20 mouse cellular contexts compared by ENCODE assay signal in genomic region chr3:127864242-127864641, GRCm38 (mm10). TPM values are rescaled to one million over a fixed set of nuclear protein-coding genes. Genes with fewer than 3 reads are reported as not detected.
DNase-seq lines count a peak whose midpoint lies in the region; ATAC-seq and TF ChIP-seq lines count a peak whose summit lies in the region.
"Had no signal": no experiment of that assay in that cellular context is flagged by ENCODE, and none has a peak within 500 bp of the region (broad histone marks: within the 10 kb centered on the region; RNA-seq: fewer than 3 reads in every experiment).

No protein-coding gene starts in this region.

- ATAC-seq in frontal cortex, adult (ENCODE audit: low TSS enrichment), result peak; percentile 82
- no peak for ATAC-seq in kidney, embryonic 16.5 days (ENCODE audit: low FRiP score, low TSS enrichment)
- no peak for ATAC-seq in midbrain, postnatal 0 days (ENCODE audit: low FRiP score)
- no peak for ATAC-seq in midbrain, embryonic 13.5 days
- no peak for ATAC-seq in monocyte, adult 5-6 weeks (replicated peaks; ENCODE audit: insufficient number of reproducible peaks, low FRiP score, low TSS enrichment, poor library complexity, severe bottlenecking)
- ATAC-seq: midbrain, embryonic 16.5 days had no signal

- no peak for DNase-seq in frontal cortex, postnatal 25 days (ENCODE audit: low spot score in 2 of 2)
- no peak for DNase-seq in kidney, adult 18-20 months
- peak; percentile 36 for DNase-seq in midbrain, postnatal 0 days (ENCODE audit: low spot score)
- DNase-seq in left cerebral cortex, adult 9 months (ENCODE audit: low spot score in 2 of 2), result no peak
- DNase-seq: cerebellum, adult 11 months; cerebellum, postnatal 25 days; kidney, adult 9 months; layer of hippocampus, adult 9-11 months; liver; lung, postnatal 4 days; right cerebral cortex, postnatal 14 days; thymus, postnatal 14 days had no signal

- peak; percentile 38 for TF ChIP-seq CTCF in midbrain, postnatal 0 days (IDR thresholded peaks at IDR 0.05)

- 0 out of 2 replicates have a peak, but pooled peaks cover 1% of the 10 kb centered on the region for H3K9me3 ChIP-seq in kidney, embryonic 16.5 days (ENCODE audit: low read length)
- no peaks in the 10 kb centered on the region for H3K9me3 ChIP-seq in midbrain, postnatal 0 days (ENCODE audit: low read length)
- no peaks in the 10 kb centered on the region for H3K9me3 ChIP-seq in midbrain, embryonic 13.5 days
- H3K9me3 ChIP-seq: heart, embryonic 15.5 days; neural tube, embryonic 12.5 days had no signal

- 0 out of 2 replicates have a peak overlapping the region, but pooled peaks have one; percentile 25 for H3K27ac ChIP-seq in kidney, embryonic 16.5 days (ENCODE audit: low read length)
- no peak overlapping the region for H3K27ac ChIP-seq in midbrain, postnatal 0 days (ENCODE audit: low read depth, low read length)
- no peak overlapping the region for H3K27ac ChIP-seq in midbrain, embryonic 13.5 days
- H3K27ac ChIP-seq: heart, embryonic 15.5 days; hindbrain, embryonic 14.5 days; neural tube, embryonic 12.5 days had no signal

- H3K27me3 ChIP-seq in kidney, embryonic 16.5 days (ENCODE audit: insufficient read depth, low read length), result no peaks in the 10 kb centered on the region
- no peaks in the 10 kb centered on the region for H3K27me3 ChIP-seq in midbrain, postnatal 0 days (ENCODE audit: insufficient read depth, low read length)
- H3K27me3 ChIP-seq in midbrain, embryonic 13.5 days, result no peaks in the 10 kb centered on the region
- H3K27me3 ChIP-seq: heart, embryonic 15.5 days; neural tube, embryonic 12.5 days had no signal

- no peaks in the 10 kb centered on the region for H3K36me3 ChIP-seq in kidney, embryonic 16.5 days (ENCODE audit: insufficient read depth, low read length)
- no peaks in the 10 kb centered on the region for H3K36me3 ChIP-seq in midbrain, postnatal 0 days (ENCODE audit: insufficient read depth, low read length)
- no peaks in the 10 kb centered on the region for H3K36me3 ChIP-seq in midbrain, embryonic 13.5 days
- H3K36me3 ChIP-seq: heart, embryonic 15.5 days; neural tube, embryonic 12.5 days had no signal

- 24% methylated on average over 2 of the region's 2 CpGs for WGBS in kidney, embryonic 16.5 days
- 42% methylated on average over 2 of the region's 2 CpGs for WGBS in midbrain, postnatal 0 days
- 50% methylated on average over 2 of the region's 2 CpGs for WGBS in midbrain, embryonic 13.5 days

- no peak overlapping the region for H3K9ac ChIP-seq in kidney, embryonic 16.5 days (replicated peaks; ENCODE audit: low read length)
- H3K9ac ChIP-seq in midbrain, postnatal 0 days (replicated peaks; ENCODE audit: low read length, poor library complexity, severe bottlenecking), result no peak overlapping the region
- H3K9ac ChIP-seq in midbrain, embryonic 13.5 days (replicated peaks), result no peak overlapping the region
- H3K9ac ChIP-seq: heart, embryonic 15.5 days; hindbrain, embryonic 14.5 days; neural tube, embryonic 12.5 days had no signal

- no peak overlapping the region for H3K4me2 ChIP-seq in kidney, embryonic 16.5 days (replicated peaks; ENCODE audit: low read depth, low read length)
- H3K4me2 ChIP-seq in midbrain, postnatal 0 days (ENCODE audit: low read depth, low read length, poor library complexity, severe bottlenecking), result no peak overlapping the region
- no peak overlapping the region for H3K4me2 ChIP-seq in midbrain, embryonic 13.5 days (replicated peaks)
- H3K4me2 ChIP-seq: heart, embryonic 15.5 days; hindbrain, embryonic 14.5 days; neural tube, embryonic 12.5 days had no signal

- no peaks in the 10 kb centered on the region for H3K4me1 ChIP-seq in kidney, embryonic 16.5 days (ENCODE audit: insufficient read depth, low read length)
- H3K4me1 ChIP-seq in midbrain, postnatal 0 days (ENCODE audit: insufficient read depth, low read length), result no peaks in the 10 kb centered on the region
- H3K4me1 ChIP-seq in midbrain, embryonic 13.5 days (replicated peaks), result peaks cover 13% of the 10 kb centered on the region

- no peak overlapping the region for H3K4me3 ChIP-seq in kidney, embryonic 16.5 days (ENCODE audit: low read length)
- H3K4me3 ChIP-seq in midbrain, postnatal 0 days (ENCODE audit: low read depth, low read length), result no peak overlapping the region
- H3K4me3 ChIP-seq in midbrain, embryonic 13.5 days (replicated peaks), result no peak overlapping the region
- H3K4me3 ChIP-seq: heart, embryonic 15.5 days; neural tube, embryonic 12.5 days had no signal

RNA-seq across cellular contexts. Expression of gene Ap1ar, which starts 26.9 kb away (rescaled TPM):
- 49.3 and 50.9 TPM in 2 replicates for polyA plus RNA-seq in kidney, embryonic 16.5 days (2015; fragmentation: Nextera tagmentation; extraction: Ambion mirVana)
- total RNA-seq in midbrain, postnatal 0 days (2014; rRNA removed), result 111 and 119 TPM in 2 replicates
- 71.2 and 78.6 TPM in 2 replicates for polyA plus RNA-seq in midbrain, postnatal 0 days (2015; fragmentation: Nextera tagmentation; extraction: Ambion mirVana)
- 70.8 and 75.9 TPM in 2 replicates for polyA plus RNA-seq in midbrain, embryonic 13.5 days (2015; fragmentation: Nextera tagmentation; extraction: Ambion mirVana)
- total RNA-seq in monocyte, adult 5-6 weeks (2017), result 41.8 to 59.6 TPM (median 48.1 TPM) in 3 replicates

RNA-seq across cellular contexts. Expression of gene Fam241a, which starts 31.9 kb away (rescaled TPM):
- polyA plus RNA-seq in kidney, embryonic 16.5 days (2015; fragmentation: Nextera tagmentation; extraction: Ambion mirVana), result 3.7 and 5.0 TPM in 2 replicates
- 4.7 and 8.7 TPM in 2 replicates for total RNA-seq in midbrain, postnatal 0 days (2014; rRNA removed)
- polyA plus RNA-seq in midbrain, postnatal 0 days (2015; fragmentation: Nextera tagmentation; extraction: Ambion mirVana), result 6.6 and 7.9 TPM in 2 replicates
- polyA plus RNA-seq in midbrain, embryonic 13.5 days (2015; fragmentation: Nextera tagmentation; extraction: Ambion mirVana), result 4.8 and 6.6 TPM in 2 replicates
- 7.6 to 19.3 TPM (median 16.4 TPM) in 3 replicates for total RNA-seq in monocyte, adult 5-6 weeks (2017)
